8 mouse cellular contexts compared by ENCODE assay signal in the genomic region with DNA sequence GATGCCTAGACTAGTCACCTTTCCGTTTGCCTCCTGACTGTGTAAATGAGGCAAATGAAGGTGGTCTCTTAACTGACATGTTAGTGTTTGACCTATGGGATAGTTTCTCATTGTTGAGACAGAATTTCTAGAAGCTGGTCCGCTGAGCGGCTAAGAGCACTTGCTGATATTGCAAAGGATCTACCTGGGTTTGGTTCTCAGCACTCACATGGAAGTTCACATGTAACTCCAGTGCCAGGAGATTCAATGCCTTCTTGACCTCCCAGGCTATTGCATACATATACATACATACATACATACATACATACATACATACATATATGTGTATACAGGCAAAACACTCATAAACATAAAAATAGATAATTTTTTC. TPM values are rescaled to one million over a fixed set of nuclear protein-coding genes. Genes with fewer than 3 reads are reported as not detected.
DNase-seq lines count a peak whose midpoint lies in the region; ATAC-seq and TF ChIP-seq lines count a peak whose summit lies in the region.

No protein-coding gene starts in this region.

- H3K9ac ChIP-seq in heart, embryonic 14.5 days (ENCODE audit: low read length): peak overlapping the region; percentile 90
- H3K9ac ChIP-seq in MEL (ENCODE audit: control insufficient read depth, low read depth, low read length, poor library complexity, severe bottlenecking): no peak overlapping the region

- no peak for TF ChIP-seq RAD21 in MEL (IDR thresholded peaks at IDR 0.05; ENCODE audit: low read depth, low read length)

- no peak for TF ChIP-seq POLR2A in MEL (IDR thresholded peaks at IDR 0.05; ENCODE audit: control insufficient read depth in 1 of 2, insufficient read depth in 1 of 2, low read depth in 1 of 2, low read length in 2 of 2, poor library complexity in 1 of 2)

- ATAC-seq in heart, embryonic 14.5 days (ENCODE audit: insufficient number of reproducible peaks, insufficient read depth, low FRiP score, low read depth): no peak

- no peak for TF ChIP-seq EP300 in MEL (IDR thresholded peaks at IDR 0.05; ENCODE audit: low read depth in 1 of 2, low read length in 2 of 2)

- peak overlapping the region; percentile 27 to 90; a peak in 3 of 4 replicates for H3K4me3 ChIP-seq in heart, embryonic 14.5 days (ENCODE audit: control insufficient read depth in 1 of 2, insufficient read depth in 1 of 2, low read depth in 1 of 2, low read length in 2 of 2)
- H3K4me3 ChIP-seq in MEL (ENCODE audit: control insufficient read depth in 1 of 2, insufficient read depth in 1 of 2, low read depth in 2 of 2, low read length in 2 of 2): no peak overlapping the region
- peak overlapping the region; percentile 96 for H3K4me3 ChIP-seq in hindbrain, embryonic 10.5 days
- no peak overlapping the region for H3K4me3 ChIP-seq in macrophage (ENCODE audit: inconsistent target)

- 30% methylated on average over 3 of the region's 3 CpGs for WGBS in heart, embryonic 14.5 days
- 35% methylated on average over 3 of the region's 3 CpGs for WGBS in hindbrain, embryonic 10.5 days
- 39% methylated on average over 3 of the region's 3 CpGs for WGBS in macrophage (ENCODE audit: missing documents)

- peaks cover 39% of the 10 kb centered on the region for H3K79me2 ChIP-seq in MEL (ENCODE audit: control insufficient read depth, insufficient read depth, low read length, poor library complexity)
- H3K79me2 ChIP-seq in macrophage (ENCODE audit: inconsistent target): peaks cover 37% of the 10 kb centered on the region

- peaks cover 2 to 12% of the 10 kb centered on the region in 2 experiments; a peak in 2 of 4 replicates for H3K4me1 ChIP-seq in heart, embryonic 14.5 days (ENCODE audit: control insufficient read depth in 2 of 2, insufficient read depth in 2 of 2, low read length in 2 of 2)
- peaks cover 0 to 16% of the 10 kb centered on the region in 2 experiments; a peak in 2 of 4 replicates for H3K4me1 ChIP-seq in MEL (ENCODE audit: control insufficient read depth in 1 of 2, insufficient read depth in 2 of 2, low read length in 2 of 2)
- H3K4me1 ChIP-seq in hindbrain, embryonic 10.5 days (replicated peaks): peaks cover 12% of the 10 kb centered on the region

- peaks cover 39% of the 10 kb centered on the region for H3K36me3 ChIP-seq in heart, embryonic 14.5 days (ENCODE audit: control insufficient read depth, insufficient read depth, low read length)
- H3K36me3 ChIP-seq in MEL (ENCODE audit: control insufficient read depth in 1 of 2, insufficient read depth in 2 of 2, low read length in 2 of 2) (peaks cover 2 to 7% of the 10 kb centered on the region in 2 experiments; a peak in 3 of 4 replicates), macrophage (ENCODE audit: inconsistent target) (peaks cover 7% of the 10 kb centered on the region; the same call in 1 of the 2 replicates)
- peaks cover 49% of the 10 kb centered on the region for H3K36me3 ChIP-seq in hindbrain, embryonic 10.5 days

- H3K27me3 ChIP-seq in heart, embryonic 14.5 days (ENCODE audit: control insufficient read depth, insufficient read depth, low read length): no peaks in the 10 kb centered on the region
- H3K27me3 ChIP-seq in MEL (ENCODE audit: control insufficient read depth in 1 of 2, insufficient read depth in 2 of 2, low read length in 2 of 2): no peaks in the 10 kb centered on the region
- no peaks in the 10 kb centered on the region for H3K27me3 ChIP-seq in hindbrain, embryonic 10.5 days (ENCODE audit: insufficient read depth, poor library complexity, severe bottlenecking)

- peak overlapping the region; percentile 96 to 97 for H3K27ac ChIP-seq in heart, embryonic 14.5 days (replicated peaks in 1 of 2; ENCODE audit: control insufficient read depth in 1 of 2, insufficient read depth in 1 of 2, low read depth in 2 of 2, low read length in 2 of 2)
- H3K27ac ChIP-seq in MEL (ENCODE audit: control insufficient read depth, low read depth, low read length) (peak overlapping the region; percentile 15), macrophage (peak overlapping the region; percentile 87)
- H3K27ac ChIP-seq in hindbrain, embryonic 10.5 days: peak overlapping the region; percentile 99

- no peaks in the 10 kb centered on the region for H3K9me3 ChIP-seq in heart, embryonic 14.5 days (ENCODE audit: control insufficient read depth, low read length)
- no peaks in the 10 kb centered on the region for H3K9me3 ChIP-seq in MEL (replicated peaks; ENCODE audit: insufficient read depth, low read length)
- H3K9me3 ChIP-seq in hindbrain, embryonic 10.5 days: no peaks in the 10 kb centered on the region

- TF ChIP-seq CTCF in MEL (IDR thresholded peaks at IDR 0.05 in 2 of 3, conservative IDR thresholded peaks at IDR 0.05 in 1 of 3; ENCODE audit: control insufficient read depth in 1 of 3, insufficient read depth in 1 of 3, low read depth in 2 of 3, low read length in 3 of 3, poor library complexity in 1 of 3, severe bottlenecking in 1 of 3): no peak

- DNase-seq in heart, adult 8-10 months (ENCODE audit: low spot score): no peak
- DNase-seq in MEL (ENCODE audit: low read depth, low spot score) (no peak), adipocyte (ENCODE audit: low spot score) (no peak)
- no peak for DNase-seq in hindbrain, embryonic 10.5 days (ENCODE audit: low spot score)
- DNase-seq in gastrocnemius, adult 18-20 months (ENCODE audit: low spot score): no peak
- DNase-seq in adrenal gland, adult 2 months: no peak

- H3K4me2 ChIP-seq in heart, embryonic 14.5 days (ENCODE audit: low read length): peak overlapping the region; percentile 92

TF ChIP-seq in MEL, 35 proteins besides CTCF, POLR2A, EP300 and RAD21:
- TF ChIP-seq MAFK (IDR thresholded peaks at IDR 0.05; ENCODE audit: borderline replicate concordance, low read depth, low read length): no peak
- no peak for TF ChIP-seq ETS1 (IDR thresholded peaks at IDR 0.05; ENCODE audit: low read depth, low read length)
- TF ChIP-seq GATA1 (IDR thresholded peaks at IDR 0.05; ENCODE audit: low read depth, low read length): no peak
- no peak for TF ChIP-seq ZC3H11A (IDR thresholded peaks at IDR 0.05; ENCODE audit: low read depth, low read length)
- no peak for TF ChIP-seq NELFE (IDR thresholded peaks at IDR 0.05; ENCODE audit: low read depth, low read length)
- TF ChIP-seq ELF1 (IDR thresholded peaks at IDR 0.05; ENCODE audit: low read depth, low read length): no peak
- TF ChIP-seq USF1 (IDR thresholded peaks at IDR 0.05; ENCODE audit: low read depth, low read length): no peak
- TF ChIP-seq CHD2 (IDR thresholded peaks at IDR 0.05; ENCODE audit: low read length): no peak

RNA-seq across cellular contexts. Expression of a gene that starts 0.9 kb away (rescaled TPM):
- polyA plus RNA-seq in heart, embryonic 14.5 days (2014; fragmentation: Nextera tagmentation; extraction: Ambion mirVana): 76.9 and 79.2 TPM in 2 replicates
- 10 to 100 TPM; 23.5 to 27.1 (median 26.2) TPM for total RNA-seq in heart, adult 8-10 months (2022)
- 104 and 113 TPM in 2 replicates for total RNA-seq in MEL (2012; rRNA removed)
- polyA plus RNA-seq in MEL (2012; ENCODE audit: insufficient read depth in 1 of 2, insufficient read length in 2 of 2, low read depth in 1 of 2, low replicate concordance in 2 of 2, missing spikeins in 1 of 2): 100 to 1,000 TPM in 1 of 2 experiments, not detected in 1; 123 TPM
- 180 and 190 TPM in 2 replicates for polyA plus RNA-seq in hindbrain, embryonic 10.5 days (2016; fragmentation: Nextera tagmentation; extraction: Ambion mirVana)
- total RNA-seq in macrophage (2018; cell fraction: chromatin; rRNA removed): 100 to 1,000 TPM; 146 to 247 (median 200) TPM
- total RNA-seq in macrophage (2018; cell fraction: cytosol; rRNA removed): 100 to 1,000 TPM in 2 of 26 experiments, 10 to 100 TPM in 24; 75.1 to 105 (median 86.4) TPM
- 100 to 1,000 TPM; 107 to 217 (median 136) TPM for total RNA-seq in macrophage (2018; cell fraction: nucleus; rRNA removed)
- polyA plus RNA-seq in macrophage (2018): 48.8 to 64.2 TPM (median 61.5 TPM) in 3 replicates
- total RNA-seq in gastrocnemius, adult 18-20 months (2021): 10 to 100 TPM; 15.7 to 17.1 TPM
- 10 to 100 TPM; 89.7 to 96.8 TPM for total RNA-seq in adrenal gland, adult 2 months (2021)
- 43.0 and 55.4 TPM in 2 replicates for polyA plus RNA-seq in adrenal gland, adult 2 months (2012; rRNA removed)

RNA-seq across cellular contexts. Expression of a gene that starts 22.3 kb away (rescaled TPM):
- 161 and 163 TPM in 2 replicates for polyA plus RNA-seq in heart, embryonic 14.5 days (2014; fragmentation: Nextera tagmentation; extraction: Ambion mirVana)
- 100 to 1,000 TPM in 2 of 4 experiments, 10 to 100 TPM in 2; 81.4 to 113 (median 96.2) TPM for total RNA-seq in heart, adult 8-10 months (2022)
- total RNA-seq in MEL (2012; rRNA removed): 20.8 and 22.6 TPM in 2 replicates
- polyA plus RNA-seq in MEL (2012; ENCODE audit: insufficient read depth in 1 of 2, insufficient read length in 2 of 2, low read depth in 1 of 2, low replicate concordance in 2 of 2, missing spikeins in 1 of 2): 10 to 100 TPM in 1 of 2 experiments, not detected in 1; 67.0 TPM
- 240 and 270 TPM in 2 replicates for polyA plus RNA-seq in hindbrain, embryonic 10.5 days (2016; fragmentation: Nextera tagmentation; extraction: Ambion mirVana)
- total RNA-seq in macrophage (2018; cell fraction: chromatin; rRNA removed): 10 to 100 TPM; 12.0 to 63.5 (median 25.2) TPM
- total RNA-seq in macrophage (2018; cell fraction: cytosol; rRNA removed): 100 to 1,000 TPM in 21 of 26 experiments, 10 to 100 TPM in 5; 77.6 to 133 (median 112) TPM
- total RNA-seq in macrophage (2018; cell fraction: nucleus; rRNA removed): 10 to 100 TPM; 19.6 to 67.0 (median 35.6) TPM
- polyA plus RNA-seq in macrophage (2018): 102 to 248 TPM (median 154 TPM) in 3 replicates
- 10 to 100 TPM; 40.3 to 50.1 TPM for total RNA-seq in gastrocnemius, adult 18-20 months (2021)
- total RNA-seq in adrenal gland, adult 2 months (2021): 100 to 1,000 TPM; 310 to 426 TPM
- 461 and 645 TPM in 2 replicates for polyA plus RNA-seq in adrenal gland, adult 2 months (2012; rRNA removed)

RNA-seq across cellular contexts. Expression of a gene that starts 27.5 kb away (rescaled TPM):
- polyA plus RNA-seq in heart, embryonic 14.5 days (2014; fragmentation: Nextera tagmentation; extraction: Ambion mirVana): 33.7 and 33.9 TPM in 2 replicates
- 10 to 100 TPM; 38.9 to 42.7 (median 40.5) TPM for total RNA-seq in heart, adult 8-10 months (2022)
- 134 and 155 TPM in 2 replicates for total RNA-seq in MEL (2012; rRNA removed)
- 100 to 1,000 TPM; 283 to 483 TPM for polyA plus RNA-seq in MEL (2012; ENCODE audit: insufficient read depth in 1 of 2, insufficient read length in 2 of 2, low read depth in 1 of 2, low replicate concordance in 2 of 2, missing spikeins in 1 of 2)
- 85.3 and 85.4 TPM in 2 replicates for polyA plus RNA-seq in hindbrain, embryonic 10.5 days (2016; fragmentation: Nextera tagmentation; extraction: Ambion mirVana)
- 100 to 1,000 TPM in 4 of 26 experiments, 10 to 100 TPM in 22; 35.4 to 192 (median 66.1) TPM for total RNA-seq in macrophage (2018; cell fraction: chromatin; rRNA removed)
- 10 to 100 TPM; 32.6 to 61.8 (median 46.3) TPM for total RNA-seq in macrophage (2018; cell fraction: cytosol; rRNA removed)
- 100 to 1,000 TPM in 2 of 26 experiments, 10 to 100 TPM in 24; 41.1 to 136 (median 76.9) TPM for total RNA-seq in macrophage (2018; cell fraction: nucleus; rRNA removed)
- polyA plus RNA-seq in macrophage (2018): 36.6 to 49.8 TPM (median 45.8 TPM) in 3 replicates
- 10 to 100 TPM; 37.4 to 46.5 TPM for total RNA-seq in gastrocnemius, adult 18-20 months (2021)
- 100 to 1,000 TPM; 123 to 167 TPM for total RNA-seq in adrenal gland, adult 2 months (2021)
- 128 and 179 TPM in 2 replicates for polyA plus RNA-seq in adrenal gland, adult 2 months (2012; rRNA removed)

Comparison
In these comparisons a context has a peak if more than half of its experiments do, and no peak if none do; other contexts are left out.
1. H3K27ac ChIP-seq: peak in every context shown above with its lines; median percentile 99 in hindbrain, embryonic 10.5 days; 96 in heart, embryonic 14.5 days; 87 in macrophage; 15 in MEL.
2. H3K4me3 ChIP-seq: peak in heart, embryonic 14.5 days (2 of 2) and hindbrain, embryonic 10.5 days (single experiment); none in MEL (0 of 2) and macrophage (single experiment).